In genomic region chr11:88351722-88352473, GRCm38 (mm10) we compare ENCODE assay signal across 12 mouse cellular contexts. TPM values are rescaled to one million over a fixed set of nuclear protein-coding genes. Genes with fewer than 3 reads are reported as not detected.
DNase-seq lines count a peak whose midpoint lies in the region; ATAC-seq and TF ChIP-seq lines count a peak whose summit lies in the region.
"Had no signal": no experiment of that assay in that cellular context is flagged by ENCODE, and none has a peak within 500 bp of the region (broad histone marks: within the 10 kb centered on the region; RNA-seq: fewer than 3 reads in every experiment).

No protein-coding gene starts in this region.

- no peaks in the 10 kb centered on the region for H3K27me3 ChIP-seq in forebrain, postnatal 0 days (ENCODE audit: insufficient read depth, low read length)
- H3K27me3 ChIP-seq in forebrain, embryonic 13.5 days: no peaks in the 10 kb centered on the region
- no peaks in the 10 kb centered on the region for H3K27me3 ChIP-seq in midbrain, embryonic 10.5 days (ENCODE audit: low read depth, poor library complexity, severe bottlenecking)
- no peaks in the 10 kb centered on the region for H3K27me3 ChIP-seq in midbrain, embryonic 11.5 days (ENCODE audit: control insufficient read depth, insufficient read depth, low read length)
- H3K27me3 ChIP-seq in midbrain, embryonic 14.5 days (ENCODE audit: control insufficient read depth, insufficient read depth, low read length): no peaks in the 10 kb centered on the region

- peaks cover 4% of the 10 kb centered on the region; the same call in 1 of the 2 replicates for H3K4me1 ChIP-seq in forebrain, postnatal 0 days (ENCODE audit: insufficient read depth)
- peaks cover 67% of the 10 kb centered on the region for H3K4me1 ChIP-seq in forebrain, embryonic 13.5 days
- H3K4me1 ChIP-seq in midbrain, embryonic 10.5 days: peaks cover 66% of the 10 kb centered on the region
- peaks cover 31% of the 10 kb centered on the region for H3K4me1 ChIP-seq in midbrain, embryonic 11.5 days (ENCODE audit: control insufficient read depth, insufficient read depth, low read length)
- peaks cover 62% of the 10 kb centered on the region for H3K4me1 ChIP-seq in midbrain, embryonic 14.5 days (ENCODE audit: control insufficient read depth, insufficient read depth, low read length)

- DNase-seq in forebrain, postnatal 0 days: peak; percentile 22
- no peak for DNase-seq in midbrain, embryonic 10.5 days (ENCODE audit: low spot score)
- no peak for DNase-seq in midbrain, embryonic 11.5 days (ENCODE audit: low spot score, missing footprints)
- DNase-seq in midbrain, embryonic 14.5 days: no peak
- no peak for DNase-seq in kidney, adult 11 months
- DNase-seq in ovary, postnatal 10 days (ENCODE audit: low spot score): no peak
- DNase-seq: gastrocnemius, postnatal 25 days had no signal

- no peak overlapping the region for H3K9ac ChIP-seq in forebrain, postnatal 0 days
- no peak overlapping the region for H3K9ac ChIP-seq in forebrain, embryonic 13.5 days
- no peak overlapping the region for H3K9ac ChIP-seq in midbrain, embryonic 11.5 days (ENCODE audit: low read length)
- no peak overlapping the region for H3K9ac ChIP-seq in midbrain, embryonic 14.5 days (replicated peaks; ENCODE audit: low read length)

- ATAC-seq in forebrain, postnatal 0 days: no peak
- ATAC-seq in forebrain, embryonic 13.5 days: no peak
- ATAC-seq in midbrain, embryonic 11.5 days (ENCODE audit: low FRiP score): no peak
- ATAC-seq in common myeloid progenitor, adult 5-6 weeks (replicated peaks; ENCODE audit: low read depth, poor library complexity, severe bottlenecking): 0 out of 2 replicates have a peak, but pooled peaks have one; percentile 31
- no peak for ATAC-seq in midbrain, embryonic 14.5 days (ENCODE audit: low FRiP score, low TSS enrichment)

- H3K27ac ChIP-seq in forebrain, postnatal 0 days (ENCODE audit: low read depth, low read length): no peak overlapping the region
- no peak overlapping the region; the same call in none of the 2 replicates for H3K27ac ChIP-seq in forebrain, embryonic 13.5 days
- H3K27ac ChIP-seq in midbrain, embryonic 10.5 days (replicated peaks): peak overlapping the region; percentile 66; the same call in 1 of the 2 replicates
- no peak overlapping the region for H3K27ac ChIP-seq in midbrain, embryonic 11.5 days (ENCODE audit: low read depth, low read length)
- peak overlapping the region; percentile 33; the same call in 1 of the 2 replicates for H3K27ac ChIP-seq in midbrain, embryonic 14.5 days (replicated peaks; ENCODE audit: low read depth, low read length)
- H3K27ac ChIP-seq: kidney, postnatal 0 days had no signal

- no peak for TF ChIP-seq CTCF in forebrain, postnatal 0 days (IDR thresholded peaks at IDR 0.05; ENCODE audit: low read depth)

- H3K4me3 ChIP-seq in forebrain, postnatal 0 days (ENCODE audit: low read depth, low read length): no peak overlapping the region
- H3K4me3 ChIP-seq in forebrain, embryonic 13.5 days: no peak overlapping the region
- no peak overlapping the region for H3K4me3 ChIP-seq in midbrain, embryonic 10.5 days
- no peak overlapping the region for H3K4me3 ChIP-seq in midbrain, embryonic 11.5 days (ENCODE audit: low read depth, low read length)
- no peak overlapping the region for H3K4me3 ChIP-seq in midbrain, embryonic 14.5 days (replicated peaks; ENCODE audit: low read depth, low read length)

- no peaks in the 10 kb centered on the region for H3K9me3 ChIP-seq in forebrain, postnatal 0 days (ENCODE audit: low read length)
- H3K9me3 ChIP-seq in forebrain, embryonic 13.5 days (replicated peaks): no peaks in the 10 kb centered on the region
- no peaks in the 10 kb centered on the region for H3K9me3 ChIP-seq in midbrain, embryonic 10.5 days (replicated peaks)
- H3K9me3 ChIP-seq in midbrain, embryonic 11.5 days (ENCODE audit: control insufficient read depth, low read length): no peaks in the 10 kb centered on the region
- H3K9me3 ChIP-seq in midbrain, embryonic 14.5 days (ENCODE audit: control insufficient read depth, low read length): no peaks in the 10 kb centered on the region

- H3K4me2 ChIP-seq in forebrain, postnatal 0 days (ENCODE audit: low read depth): no peak overlapping the region
- no peak overlapping the region for H3K4me2 ChIP-seq in forebrain, embryonic 13.5 days
- H3K4me2 ChIP-seq in midbrain, embryonic 11.5 days: no peak overlapping the region
- H3K4me2 ChIP-seq in midbrain, embryonic 14.5 days (ENCODE audit: low read length): no peak overlapping the region

- H3K36me3 ChIP-seq in forebrain, postnatal 0 days (ENCODE audit: insufficient read depth): no peaks in the 10 kb centered on the region
- peaks cover 29% of the 10 kb centered on the region for H3K36me3 ChIP-seq in forebrain, embryonic 13.5 days (ENCODE audit: poor library complexity, severe bottlenecking)
- peaks cover 79% of the 10 kb centered on the region for H3K36me3 ChIP-seq in midbrain, embryonic 10.5 days
- H3K36me3 ChIP-seq in midbrain, embryonic 11.5 days (ENCODE audit: control insufficient read depth, insufficient read depth, low read length): peaks cover 5% of the 10 kb centered on the region; the same call in 1 of the 2 replicates
- H3K36me3 ChIP-seq in midbrain, embryonic 14.5 days (ENCODE audit: control insufficient read depth, insufficient read depth, low read length): peaks cover 9% of the 10 kb centered on the region

- WGBS in forebrain, postnatal 0 days: 75% methylated on average over 3 of the region's 3 CpGs
- WGBS in forebrain, embryonic 13.5 days: 81% methylated on average over 3 of the region's 3 CpGs
- WGBS in midbrain, embryonic 10.5 days: 85% methylated on average over 3 of the region's 3 CpGs
- 80% methylated on average over 3 of the region's 3 CpGs for WGBS in midbrain, embryonic 11.5 days
- 70% methylated on average over 3 of the region's 3 CpGs for WGBS in midbrain, embryonic 14.5 days

RNA-seq across cellular contexts. Expression of gene Ccdc182, which starts 58.0 kb away (rescaled TPM):
- not detected in 2 replicates for total RNA-seq in forebrain, postnatal 0 days (2014; rRNA removed)
- not detected in 2 replicates for polyA plus RNA-seq in forebrain, postnatal 0 days (2015; fragmentation: Nextera tagmentation; extraction: Ambion mirVana)
- 0.32 and 0.39 TPM in 2 replicates for polyA plus RNA-seq in forebrain, embryonic 13.5 days (2015; fragmentation: Nextera tagmentation; extraction: Ambion mirVana)
- polyA plus RNA-seq in midbrain, embryonic 10.5 days (2016; fragmentation: Nextera tagmentation; extraction: Ambion mirVana): 4.7 and 6.0 TPM in 2 replicates
- polyA plus RNA-seq in midbrain, embryonic 11.5 days (2014; fragmentation: Nextera tagmentation; extraction: Ambion mirVana): 9.1 and 9.5 TPM in 2 replicates
- not detected in 2 replicates for total RNA-seq in common myeloid progenitor, adult 5-6 weeks (2017)
- 0.30 and 0.59 TPM in 2 replicates for polyA plus RNA-seq in midbrain, embryonic 14.5 days (2014; fragmentation: Nextera tagmentation; extraction: Ambion mirVana)
- total RNA-seq: gastrocnemius, postnatal 25 days had no signal
- polyA plus RNA-seq: lung, embryonic 16.5 days; small intestine, adult 2 months had no signal

Comparison
In these comparisons a context has a peak if more than half of its experiments do, and no peak if none do; other contexts are left out.
1. H3K27ac ChIP-seq: peak in midbrain, embryonic 10.5 days (single experiment) and midbrain, embryonic 14.5 days (single experiment); none in forebrain, postnatal 0 days (single experiment), forebrain, embryonic 13.5 days (single experiment) and midbrain, embryonic 11.5 days (single experiment).